Mouse (Mus musculus) hindbrain, embryonic 16.5 days (tissue): ENCODE data around the gene Tlr5. TPM values are rescaled to one million over a fixed set of nuclear protein-coding genes. Genes with fewer than 3 reads are reported as not detected.
A peak's percentile ranks its signal among the peaks of the same experiment; 100 is the strongest.

Experiments
- ATAC-seq: fragments of 200-750 bp; cut with Nextera tagmentation; 2 replicates; pipeline ENCODE4 v1.8.0; 2017; ENCODE audit warnings: moderate TSS enrichment, moderate library complexity
- H3K27ac ChIP-seq: fragments of 300-500 bp; sonication (generic); 2 replicates; pipeline ENCODE4 v1.5.1; 2014; ENCODE audit warnings: low read depth, mild to moderate bottlenecking, control low read depth, low read length, moderate library complexity
- H3K27me3 ChIP-seq: fragments of 300-500 bp; sonication (generic); replicated peaks from 2 replicates; pipeline ENCODE4 v1.6.1; 2014; ENCODE audit warnings: low read length; ENCODE audit not compliant: control insufficient read depth, insufficient read depth
- H3K36me3 ChIP-seq: fragments of 300-500 bp; sonication (generic); 2 replicates; pipeline ENCODE4 v1.6.1; 2014; ENCODE audit warnings: mild to moderate bottlenecking, low read length, moderate library complexity, mixed read lengths; ENCODE audit not compliant: control insufficient read depth, insufficient read depth
- H3K4me1 ChIP-seq: fragments of 300-500 bp; sonication (generic); 2 replicates; pipeline ENCODE4 v1.6.1; 2014; ENCODE audit warnings: low read depth, low read length; ENCODE audit not compliant: control insufficient read depth, insufficient read depth
- H3K4me2 ChIP-seq: fragments of 300-500 bp; sonication (generic); 2 replicates; pipeline ENCODE4 v1.6.1; 2014; ENCODE audit warnings: mild to moderate bottlenecking, low read length, control low read depth, moderate library complexity
- H3K4me3 ChIP-seq: fragments of 300-500 bp; sonication (generic); 2 replicates; pipeline ENCODE4 v1.5.1; 2014; ENCODE audit warnings: mild to moderate bottlenecking, low read length, control low read depth, moderate library complexity
- H3K9ac ChIP-seq: fragments of 300-500 bp; sonication (generic); 2 replicates; pipeline ENCODE4 v1.6.1; 2014; ENCODE audit warnings: low read depth, mild to moderate bottlenecking, control low read depth, low read length, moderate library complexity
- H3K9me3 ChIP-seq: fragments of 300-500 bp; sonication (generic); 2 replicates; pipeline ENCODE4 v1.6.1; 2014; ENCODE audit warnings: mild to moderate bottlenecking, low read length, moderate library complexity; ENCODE audit not compliant: control insufficient read depth
- WGBS: fragments of 180-500 bp; shearing (Covaris S2); extraction: QIAGEN DNeasy Blood & Tissue Kit; methylation state at CpG from one replicate; pipeline ENCODE4 v1.1.7; 2014; 5-methylcytosine and 5-hydroxymethylcytosine counted together
- polyA plus RNA-seq: library from polyadenylated mRNA; unstranded; fragments of >200 nt; fragmentation: Nextera tagmentation; extraction: Ambion mirVana; gene quantifications from 2 replicates; pipeline ENCODE4 v1.2.1, GENCODE M21; 2015

The Tlr5 gene
- polyA plus RNA-seq, result 0.19 and 0.60 TPM in 2 replicates

DNA sequence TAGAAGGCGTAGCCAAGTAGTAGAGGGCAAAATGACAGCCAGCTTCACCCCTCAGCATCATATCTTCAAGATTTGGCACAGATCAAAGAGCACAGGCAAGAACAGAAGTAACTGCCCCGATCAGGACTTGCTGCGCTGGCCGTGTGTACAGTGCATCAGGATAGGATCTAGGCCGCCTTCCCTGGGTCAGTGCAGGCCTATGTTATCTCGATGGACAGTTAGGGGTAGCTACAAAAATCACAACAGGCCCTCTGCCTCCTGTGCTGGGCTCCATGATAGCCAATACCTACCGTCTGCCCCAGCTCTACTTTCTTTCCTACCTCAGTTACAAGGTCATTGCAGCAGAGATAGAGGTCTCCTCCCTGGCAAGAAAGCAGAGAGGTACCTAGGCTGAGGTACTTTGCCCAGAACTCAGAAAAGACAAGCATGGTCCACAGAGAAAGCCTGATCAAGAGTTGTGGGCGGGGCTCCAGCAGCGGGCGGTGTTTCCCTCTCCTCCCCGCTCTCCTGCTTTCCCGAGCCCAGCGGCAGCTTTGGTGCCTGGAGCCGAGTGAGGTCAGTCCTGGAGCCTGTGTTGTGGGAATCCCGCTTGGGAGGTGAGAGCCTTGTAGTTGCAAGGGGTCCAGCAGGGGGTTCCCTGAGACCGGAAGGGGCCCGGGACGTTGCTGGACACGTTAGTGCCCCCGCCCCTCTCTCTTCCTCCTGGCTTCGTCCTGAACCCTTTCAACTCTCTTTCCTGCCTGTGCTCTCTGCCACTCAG, at the start of gene Tlr5:
Tlr5 (plus strand) TSS at position 502 of the 760 bp plus-strand sequence.
- H3K27ac ChIP-seq, result no peak within 1 kb of the TSS
- peak within 1 kb of the TSS; percentile 58 for H3K9ac ChIP-seq
- H3K4me2 ChIP-seq, result peak within 1 kb of the TSS; percentile 54
- peak; percentile 38; the same call in 1 of the 2 replicates for ATAC-seq
- 21% methylated on average over 21 of the region's 21 CpGs for WGBS
- no peaks in the 10 kb centered on the region for H3K36me3 ChIP-seq
- peak within 1 kb of the TSS; percentile 31 for H3K4me3 ChIP-seq
- H3K27me3 ChIP-seq, result peaks cover 4% of the 10 kb centered on the region; the same call in 1 of the 2 replicates
- peaks cover 15% of the 10 kb centered on the region for H3K4me1 ChIP-seq
- no peaks in the 10 kb centered on the region for H3K9me3 ChIP-seq

DNA sequence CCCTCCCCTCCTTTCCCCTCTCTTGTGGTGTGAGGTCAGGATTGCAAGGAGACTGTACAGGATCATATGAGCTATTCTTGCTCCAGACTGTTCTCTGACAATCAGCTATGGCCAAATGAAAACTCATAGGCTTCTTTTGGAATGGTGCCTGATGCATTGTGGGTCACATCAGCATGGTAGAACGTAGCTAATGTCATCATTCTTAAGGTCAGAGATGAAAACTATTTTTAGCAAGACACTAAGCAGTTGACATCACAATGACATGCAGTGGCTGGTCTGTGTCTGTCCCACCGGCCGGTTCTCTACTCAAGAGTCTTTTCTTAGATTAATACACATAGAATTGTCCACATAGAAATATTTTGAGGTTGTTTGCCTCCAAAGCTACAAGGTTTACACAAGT, 48.9 kb upstream of the Tlr5 start:
- H3K9ac ChIP-seq, result no peak overlapping the region
- WGBS, result 82% methylated on average over 3 of the region's 3 CpGs
- H3K27me3 ChIP-seq, result no peaks in the 10 kb centered on the region
- peaks cover 3% of the 10 kb centered on the region; the same call in 1 of the 2 replicates for H3K4me1 ChIP-seq
- H3K9me3 ChIP-seq, result no peaks in the 10 kb centered on the region
- no peak overlapping the region for H3K4me3 ChIP-seq
- H3K36me3 ChIP-seq, result no peaks in the 10 kb centered on the region
- no peak for ATAC-seq
- no peak overlapping the region for H3K27ac ChIP-seq
- no peak overlapping the region for H3K4me2 ChIP-seq

DNA sequence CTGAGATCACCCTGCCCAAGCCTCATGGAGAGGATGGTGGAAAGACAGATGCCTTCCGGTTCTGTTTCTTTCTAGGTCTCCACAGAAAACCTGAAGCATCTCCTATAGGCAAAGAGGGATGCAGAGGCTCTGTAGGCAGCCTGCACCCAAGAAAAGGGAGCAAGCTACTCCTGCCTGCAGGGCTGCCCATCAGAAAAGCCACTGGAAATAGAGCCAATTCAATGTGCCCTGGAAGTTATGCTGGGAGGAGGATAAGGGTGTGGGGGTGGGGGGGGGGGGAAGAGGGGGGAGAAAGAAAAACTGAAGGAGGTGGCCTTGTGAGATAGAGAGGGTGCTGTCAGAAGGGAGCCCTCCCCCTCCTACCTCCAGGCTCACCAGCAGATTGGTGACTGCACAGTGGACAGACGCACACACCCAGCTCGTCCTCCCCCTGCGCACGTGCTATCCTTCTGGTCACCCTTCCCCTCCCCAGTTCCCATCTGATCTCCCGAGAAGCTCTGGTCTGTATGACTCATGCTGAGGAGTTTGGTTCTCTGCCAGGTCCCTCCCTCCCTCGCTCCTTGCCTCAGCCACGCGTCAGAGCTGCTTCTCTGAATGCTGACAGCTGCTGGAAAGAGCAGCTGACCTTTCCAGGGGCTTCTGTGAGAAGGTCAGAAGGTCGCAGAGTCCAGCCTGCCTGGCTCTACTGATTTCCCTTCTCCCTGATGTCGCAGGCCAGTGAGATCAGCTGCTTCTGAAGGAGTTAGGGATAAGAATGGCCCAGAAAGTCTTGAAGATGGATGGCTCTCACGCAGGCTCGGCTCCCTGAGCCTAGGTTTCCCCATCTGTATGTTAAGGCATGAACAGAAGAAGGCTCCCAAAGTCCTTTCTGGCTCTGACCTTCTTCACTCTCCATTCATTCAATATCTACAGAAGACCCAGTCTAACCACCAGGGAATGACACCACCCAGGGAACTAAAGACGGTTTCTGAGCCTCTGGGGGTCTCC, 46.2 kb upstream of the Tlr5 start:
- Histone ChIP-seq H3K4me2 (no peak overlapping the region), H3K27ac (no peak overlapping the region)

DNA sequence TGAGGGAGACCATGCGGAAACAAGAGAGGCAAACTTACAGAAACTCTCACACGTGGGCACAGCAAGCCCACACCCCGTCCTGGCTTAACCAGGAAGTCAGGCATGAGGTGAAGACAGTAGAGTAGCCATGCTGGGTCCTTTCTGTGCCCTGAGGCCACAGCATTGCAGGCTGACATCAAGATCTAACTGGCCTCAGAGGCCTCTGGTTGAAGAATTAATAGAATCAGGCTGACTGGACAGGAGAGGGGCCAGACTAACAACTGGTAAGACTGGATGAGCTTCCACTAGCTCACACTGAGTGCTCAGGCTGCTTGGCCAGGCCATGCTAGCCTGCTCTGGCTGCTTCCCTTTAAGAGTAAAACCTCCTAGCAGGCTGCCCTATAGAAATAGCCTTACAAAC, 45.5 kb upstream of the Tlr5 start:
- Histone ChIP-seq H3K4me1 (peaks cover 3% of the 10 kb centered on the region), H3K9me3 (peaks cover 2% of the 10 kb centered on the region), H3K27me3 (no peaks in the 10 kb centered on the region), H3K4me2 (no peak overlapping the region), H3K36me3 (no peaks in the 10 kb centered on the region), H3K9ac (no peak overlapping the region), H3K27ac (no peak overlapping the region), H3K4me3 (no peak overlapping the region)
- no peak for ATAC-seq
- 56% methylated on average over 3 of the region's 3 CpGs for WGBS

More for the DNA sequence above, 46.2 kb upstream of the Tlr5 start:
- Histone ChIP-seq H3K4me1 (peaks cover 3% of the 10 kb centered on the region), H3K27me3 (no peaks in the 10 kb centered on the region), H3K9me3 (peaks cover 2% of the 10 kb centered on the region), H3K9ac (no peak overlapping the region), H3K36me3 (no peaks in the 10 kb centered on the region), H3K4me3 (no peak overlapping the region)
- ATAC-seq, result peak; percentile 80
- 17% methylated on average over 14 of the region's 14 CpGs for WGBS

- no peak overlapping the region for H3K9ac ChIP-seq
- H3K4me1 ChIP-seq, result peaks cover 3% of the 10 kb centered on the region
- no peak overlapping the region for H3K4me2 ChIP-seq
- peaks cover 2% of the 10 kb centered on the region for H3K9me3 ChIP-seq
- 80% methylated on average over 5 of the region's 5 CpGs for WGBS
- no peak for ATAC-seq
- H3K4me3 ChIP-seq, result no peak overlapping the region
- H3K36me3 ChIP-seq, result no peaks in the 10 kb centered on the region
- H3K27ac ChIP-seq, result no peak overlapping the region
- no peaks in the 10 kb centered on the region for H3K27me3 ChIP-seq
Observed at GRCm38 (mm10) chr1:182909596-182909995, 45.0 kb upstream of the Tlr5 start.

DNA sequence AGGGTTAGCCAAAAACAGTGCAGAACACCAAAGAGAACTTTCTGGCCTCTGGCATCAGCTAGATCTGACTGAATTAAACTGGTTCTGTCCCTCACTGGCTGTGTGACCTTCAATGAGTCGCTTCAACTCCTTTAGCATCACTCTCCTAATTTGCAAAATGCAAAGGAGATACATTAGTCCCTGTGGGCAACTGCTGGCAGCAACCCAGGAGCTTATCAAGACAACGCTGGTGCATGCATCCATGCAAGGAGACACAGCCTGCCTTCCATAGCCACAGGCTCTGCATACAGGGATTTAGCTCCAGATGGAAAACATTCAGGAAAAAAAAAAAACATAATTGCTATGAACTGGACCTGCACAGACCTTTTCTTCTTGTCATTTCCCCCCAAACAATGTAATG, 42.0 kb upstream of the Tlr5 start:
- H3K4me3 ChIP-seq, result no peak overlapping the region
- H3K27ac ChIP-seq, result no peak overlapping the region
- no peaks in the 10 kb centered on the region for H3K27me3 ChIP-seq
- H3K9ac ChIP-seq, result no peak overlapping the region
- H3K36me3 ChIP-seq, result no peaks in the 10 kb centered on the region
- H3K4me2 ChIP-seq, result no peak overlapping the region
- peaks cover 2% of the 10 kb centered on the region for H3K9me3 ChIP-seq
- peaks cover 3% of the 10 kb centered on the region for H3K4me1 ChIP-seq
- no peak for ATAC-seq
- WGBS, result 44% methylated on average over 2 of the region's 2 CpGs

DNA sequence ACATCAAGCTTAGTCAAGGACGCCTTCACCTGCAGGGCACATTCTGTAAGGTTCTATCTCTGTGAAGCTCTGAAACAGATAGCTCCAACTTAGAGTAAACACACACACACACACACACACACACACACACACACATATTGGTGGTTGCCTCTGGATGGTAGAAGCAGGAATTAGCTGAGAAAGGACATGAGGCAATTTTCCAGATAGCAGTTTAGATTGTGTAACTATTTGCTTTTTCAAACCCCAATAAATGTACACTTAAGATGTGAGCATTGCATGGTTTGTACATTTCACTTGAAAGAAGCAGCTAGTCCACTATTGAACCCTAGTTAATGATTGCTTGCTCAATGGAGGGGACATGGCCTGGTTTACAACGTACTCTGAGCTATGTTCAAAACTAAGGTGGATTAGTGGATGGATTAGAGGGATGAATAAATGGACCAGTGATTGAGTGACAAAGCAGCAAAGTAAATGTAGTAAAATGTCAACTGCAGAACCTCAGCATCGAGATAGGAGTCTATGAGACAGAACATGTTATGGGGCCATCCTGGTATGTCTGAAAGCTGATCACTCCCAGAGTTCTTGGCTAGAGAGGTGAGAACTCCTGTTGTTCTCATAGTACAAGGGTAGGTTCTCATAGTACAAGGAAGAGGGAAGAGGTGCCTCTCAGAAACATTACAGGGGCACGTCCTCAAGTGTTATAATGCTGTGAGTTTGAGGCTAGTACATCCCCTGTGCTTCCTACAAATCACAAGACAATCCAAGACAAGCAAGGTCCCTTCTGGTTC, 40.3 kb upstream of the Tlr5 start:
- Histone ChIP-seq H3K4me3 (no peak overlapping the region), H3K9ac (no peak overlapping the region), H3K36me3 (no peaks in the 10 kb centered on the region), H3K4me2 (no peak overlapping the region), H3K27me3 (no peaks in the 10 kb centered on the region), H3K27ac (no peak overlapping the region), H3K9me3 (peaks cover 2% of the 10 kb centered on the region), H3K4me1 (peaks cover 7% of the 10 kb centered on the region)
- 83% methylated on average over 4 of the region's 4 CpGs for WGBS
- no peak for ATAC-seq

DNA sequence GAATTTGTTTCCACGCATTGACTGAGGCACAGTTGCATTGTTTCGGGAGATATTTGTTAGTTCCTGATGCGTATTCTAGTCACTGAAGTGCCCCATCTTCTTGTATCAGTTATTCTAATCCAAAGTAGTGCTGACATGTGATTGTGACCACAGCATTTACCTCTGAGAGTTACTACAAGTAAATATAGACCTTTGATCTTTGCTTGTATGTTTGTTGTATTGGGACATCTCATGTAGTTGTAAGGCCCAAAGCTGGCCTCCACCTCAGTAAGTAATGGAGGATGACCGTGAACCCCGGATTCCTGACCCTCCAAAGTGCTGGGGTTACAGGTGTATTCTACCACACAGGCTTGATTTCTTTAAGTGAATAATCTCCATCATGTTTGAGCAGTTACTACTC, 38.4 kb upstream of the Tlr5 start:
- no peaks in the 10 kb centered on the region for H3K36me3 ChIP-seq
- ATAC-seq, result no peak
- WGBS, result 95% methylated on average over 5 of the region's 5 CpGs

More for the DNA sequence above, 38.4 kb upstream of the Tlr5 start:
- Histone ChIP-seq H3K4me1 (peaks cover 9% of the 10 kb centered on the region), H3K4me3 (no peak overlapping the region), H3K27me3 (no peaks in the 10 kb centered on the region), H3K27ac (no peak overlapping the region), H3K9me3 (peaks cover 2% of the 10 kb centered on the region), H3K9ac (no peak overlapping the region), H3K4me2 (no peak overlapping the region)
